Mouse (Mus musculus) cerebellum, adult 2 months (tissue): ENCODE data around the gene Anp32e. TPM values are rescaled to one million over a fixed set of nuclear protein-coding genes. Genes with fewer than 3 reads are reported as not detected.
A peak's percentile ranks its signal among the peaks of the same experiment; 100 is the strongest.

Source experiments
- DNase-seq, 2 experiments: peaks; one replicate each; pipeline ENCODE4 v3.0.0; 2021
- H3K27ac ChIP-seq: fragments of 200-500 bp; 2 replicates; pipeline ENCODE4 v1.5.1; 2012; ENCODE audit warnings: low read length, control low read depth, inconsistent platforms; ENCODE audit not compliant: insufficient read depth
- H3K27me3 ChIP-seq: fragments of 200-500 bp; 2 replicates; pipeline ENCODE4 v1.6.1; 2012; ENCODE audit warnings: inconsistent platforms, mild to moderate bottlenecking, low read length, moderate library complexity; ENCODE audit not compliant: control insufficient read depth, insufficient read depth
- H3K4me1 ChIP-seq: fragments of 200-500 bp; 2 replicates; pipeline ENCODE4 v1.6.1; 2011; ENCODE audit warnings: low read length; ENCODE audit not compliant: control insufficient read depth, insufficient read depth
- H3K4me3 ChIP-seq: fragments of 200-500 bp; replicated peaks from 2 replicates; pipeline ENCODE3; 2011; ENCODE audit warnings: mild to moderate bottlenecking, low read depth, low read length, control low read depth; ENCODE audit not compliant: insufficient read depth
- CTCF ChIP-seq: fragments of 200-500 bp; IDR thresholded peaks from 2 replicates; pipeline ENCODE4 v1.5.1; 2011; ENCODE audit warnings: low read depth, mild to moderate bottlenecking, control low read depth, low read length, moderate library complexity, borderline replicate concordance; ENCODE audit not compliant: insufficient read depth
- POLR2A ChIP-seq: fragments of 200-500 bp; IDR thresholded peaks from 2 replicates; pipeline ENCODE4 v1.6.1; 2011; ENCODE audit warnings: low read length, control low read depth, borderline replicate concordance; ENCODE audit not compliant: insufficient read depth
- WGBS: fragments of 180-500 bp; shearing (Covaris S2); methylation state at CpG from one replicate; pipeline ENCODE4 v1.1.7; 2018; 5-methylcytosine and 5-hydroxymethylcytosine counted together
- polyA plus RNA-seq: library from polyadenylated mRNA; depleted of rRNA; stranded (reverse); fragments of >200 nt; gene quantifications from 2 replicates; pipeline ENCODE4 v1.2.3, GENCODE M21; 2012; rRNA removed

Anp32e gene
- polyA plus RNA-seq, 1 experiment = 70.4 TPM

GRCm38 (mm10) chr3:95995802-95996428, 66.9 kb downstream of the Anp32e start, which contains the start of gene Plekho1:
TSS of gene Plekho1 (minus strand) at chr3:95996001.
- Histone ChIP-seq H3K4me3 (peak within 1 kb of the TSS; percentile 88), H3K27ac (peak within 1 kb of the TSS; percentile 92), H3K27me3 (no peaks in the 10 kb centered on the region), H3K4me1 (peaks cover 33% of the 10 kb centered on the region)
- no peak for TF ChIP-seq POLR2A
- TF ChIP-seq CTCF = no peak
- peak; percentile 80 to 81 for DNase-seq
- under 1% methylated on average over 82 of the region's 84 CpGs for WGBS

GRCm38 (mm10) chr3:95996451-95997073, 67.5 kb downstream of the Anp32e start:
- WGBS = 9% methylated on average over 6 of the region's 6 CpGs
- H3K27me3 ChIP-seq = no peaks in the 10 kb centered on the region
- H3K4me3 ChIP-seq = peak overlapping the region; percentile 88
- DNase-seq = no peak
- H3K27ac ChIP-seq = peak overlapping the region; percentile 92; the same call in 1 of the 2 replicates
- peaks cover 35% of the 10 kb centered on the region for H3K4me1 ChIP-seq
- TF ChIP-seq POLR2A = no peak
- TF ChIP-seq CTCF = no peak

Other genes starting within 250 kb of the Anp32e start
- gene Adamtsl4, start 241.3 kb upstream of the Anp32e start, polyA plus RNA-seq = 13.5 and 15.9 TPM in 2 replicates
- gene Ecm1, start 189.7 kb upstream of the Anp32e start, polyA plus RNA-seq = 14.3 and 14.7 TPM in 2 replicates
- gene Tars2, start 169.0 kb upstream of the Anp32e start, polyA plus RNA-seq = 41.3 and 43.3 TPM in 2 replicates
- 27.4 and 30.3 TPM in 2 replicates for gene Rprd2, start 110.4 kb upstream of the Anp32e start, polyA plus RNA-seq
- 39.6 and 41.6 TPM in 2 replicates for gene Prpf3, start 73.4 kb upstream of the Anp32e start, polyA plus RNA-seq
- gene Mrps21, start 57.7 kb upstream of the Anp32e start, polyA plus RNA-seq = 265 and 281 TPM in 2 replicates
- gene Ciart, start 47.0 kb upstream of the Anp32e start, polyA plus RNA-seq = 48.4 and 48.7 TPM in 2 replicates
- gene BC028528, start 37.2 kb upstream of the Anp32e start, polyA plus RNA-seq = 9.0 and 9.3 TPM in 2 replicates
- gene Aph1a, start 35.3 kb upstream of the Anp32e start, polyA plus RNA-seq = 78.1 and 80.3 TPM in 2 replicates
- gene Car14, start 24.6 kb upstream of the Anp32e start, polyA plus RNA-seq = 49.8 and 63.2 TPM in 2 replicates
- 155 and 160 TPM in 2 replicates for gene Plekho1, start 66.8 kb downstream of the Anp32e start, polyA plus RNA-seq
- 33.3 and 33.6 TPM in 2 replicates for gene Vps45, start 129.2 kb downstream of the Anp32e start, polyA plus RNA-seq
- gene Otud7b, start 175.3 kb downstream of the Anp32e start, polyA plus RNA-seq = 26.3 and 30.0 TPM in 2 replicates
- 22.5 and 24.4 TPM in 2 replicates for gene Mtmr11, start 232.8 kb downstream of the Anp32e start, polyA plus RNA-seq
- 59.5 and 66.4 TPM in 2 replicates for gene Sf3b4, start 243.1 kb downstream of the Anp32e start, polyA plus RNA-seq